Mouse (Mus musculus) G1E (cell line): ENCODE measurements around the gene Fat2. TPM values are rescaled to one million over a fixed set of nuclear protein-coding genes. Genes with fewer than 3 reads are reported as not detected.

Experiments used
- ATAC-seq: 2 replicates; pipeline ENCODE4 v1.8.0; 2016; ENCODE audit warnings: mild to moderate bottlenecking; ENCODE audit not compliant: insufficient number of reproducible peaks, poor library complexity, low FRiP score, severe bottlenecking; ENCODE audit errors: extremely low read depth
- DNase-seq: peaks from one replicate; pipeline ENCODE4 v3.0.0; 2012; ENCODE audit warnings: low spot score
- H3K27me3 ChIP-seq: 2 replicates; pipeline ENCODE4 v1.6.1; 2012; ENCODE audit warnings: mild to moderate bottlenecking, low read length, inconsistent platforms; ENCODE audit not compliant: insufficient read depth
- H3K36me3 ChIP-seq: replicated peaks from 2 replicates; pipeline ENCODE3; 2012; ENCODE audit warnings: mild to moderate bottlenecking, inconsistent platforms
- H3K4me1 ChIP-seq: 2 replicates; pipeline ENCODE4 v1.6.1; 2012; ENCODE audit warnings: low read depth, low read length, inconsistent platforms, mixed read lengths; ENCODE audit not compliant: insufficient read depth
- H3K4me3 ChIP-seq: 2 replicates; pipeline ENCODE4 v1.5.1; 2012; ENCODE audit warnings: low read depth, mild to moderate bottlenecking, inconsistent platforms, low read length, moderate library complexity, mixed read lengths
- H3K9me3 ChIP-seq: replicated peaks from 2 replicates; pipeline ENCODE4 v1.6.1; 2012; ENCODE audit warnings: inconsistent platforms
- CTCF ChIP-seq: IDR thresholded peaks from 2 replicates; pipeline ENCODE4 v1.5.1; 2012; ENCODE audit warnings: low read depth, low read length, inconsistent platforms, mixed read lengths
- GATA1 ChIP-seq: IDR thresholded peaks from 2 replicates; pipeline ENCODE4 v1.6.1; 2012; ENCODE audit warnings: borderline replicate concordance, low read length, inconsistent platforms, mixed read lengths
- GATA2 ChIP-seq: IDR thresholded peaks from 2 replicates; pipeline ENCODE4 v1.6.1; 2012; ENCODE audit warnings: low read depth, low read length, inconsistent platforms, borderline replicate concordance
- POLR2AphosphoS5 ChIP-seq: IDR thresholded peaks from 2 replicates; pipeline ENCODE4 v1.6.1; 2012; ENCODE audit warnings: low read depth, low read length, inconsistent platforms; ENCODE audit not compliant: insufficient replicate concordance
- TAL1 ChIP-seq: conservative IDR thresholded peaks from 2 replicates; pipeline ENCODE4 v1.6.1; 2012; ENCODE audit warnings: low read depth, low read length, inconsistent platforms, mixed read lengths
- polyA plus RNA-seq: library from polyadenylated mRNA; stranded (reverse); fragments of >175 nt; gene quantifications from 2 replicates; pipeline ENCODE4 v1.2.3, GENCODE M21; 2012
- total RNA-seq, 2 experiments: library from RNA; stranded (forward) in 1 of 2; stranded (reverse) in 1 of 2; fragments of 200-1000 nt in 1 of 2; fragments of >200 nt in 1 of 2; fragmentation: Nextera tagmentation in 1 of 2; gene quantifications; 2 replicates each; pipeline ENCODE4 v1.2.3; 2014 to 2017

Gene Fat2
- total and polyA plus RNA-seq, 3 experiments, result 0.11 TPM; not detected in 2

DNA sequence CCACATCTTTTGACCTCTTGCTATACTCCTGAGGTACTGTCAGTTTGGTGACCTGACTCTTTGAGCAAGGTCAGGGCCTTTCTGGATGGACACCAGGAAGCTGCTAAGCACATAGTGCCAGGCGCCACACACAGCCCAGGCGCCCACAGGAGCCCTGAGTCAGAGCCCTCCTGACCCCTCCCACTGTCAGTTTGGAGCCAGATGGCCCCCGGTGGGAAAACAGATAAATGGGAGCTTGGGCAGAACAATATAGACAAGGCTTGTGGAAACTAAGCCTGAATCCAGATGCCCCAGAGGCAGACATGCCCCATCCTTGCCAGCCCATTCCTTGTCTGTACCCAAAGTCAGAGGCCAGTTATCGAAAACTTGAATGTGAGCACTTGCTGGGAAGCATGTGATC lies 101.6 kb downstream of the Fat2 start:
- Histone ChIP-seq H3K27me3 (no peaks in the 10 kb centered on the region), H3K36me3 (peaks cover 48% of the 10 kb centered on the region), H3K4me1 (no peaks in the 10 kb centered on the region), H3K4me3 (no peak overlapping the region), H3K9me3 (no peaks in the 10 kb centered on the region)
- DNase-seq (no peak), ATAC-seq (no peak)
- TF ChIP-seq TAL1 (no peak), GATA1 (no peak), GATA2 (no peak), CTCF (no peak), POLR2AphosphoS5 (no peak)

GRCm38 (mm10) chr11:55234288-55234687 lies 102.1 kb downstream of the Fat2 start:
- H3K9me3 ChIP-seq, result no peaks in the 10 kb centered on the region
- H3K27me3 ChIP-seq, result no peaks in the 10 kb centered on the region
- no peak overlapping the region for H3K4me3 ChIP-seq
- H3K36me3 ChIP-seq, result peaks cover 51% of the 10 kb centered on the region
- no peak for DNase-seq
- no peak for ATAC-seq
- H3K4me1 ChIP-seq, result no peaks in the 10 kb centered on the region
- TF ChIP-seq POLR2AphosphoS5 (no peak), GATA2 (no peak), CTCF (no peak), GATA1 (no peak), TAL1 (no peak)

DNA sequence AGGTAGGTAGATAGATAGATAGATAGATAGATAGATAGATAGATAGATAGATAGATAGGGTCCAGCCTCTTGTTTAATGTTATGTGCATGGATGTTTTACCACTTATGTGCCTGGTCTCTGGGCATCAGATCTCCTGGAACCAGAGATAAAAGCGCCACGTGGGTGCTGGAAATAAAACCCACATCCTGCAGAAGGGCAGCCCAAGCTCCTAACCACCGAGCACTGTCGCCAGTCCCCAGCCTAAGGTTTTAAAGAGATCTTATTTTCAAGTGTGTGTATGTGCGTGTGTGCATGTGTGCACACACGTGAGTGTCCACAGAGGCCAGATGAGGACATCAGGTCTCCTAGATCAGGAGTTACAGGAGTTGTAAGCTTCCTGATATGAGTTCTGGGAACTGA lies 105.3 kb downstream of the Fat2 start:
- Histone ChIP-seq H3K36me3 (peaks cover 74% of the 10 kb centered on the region), H3K9me3 (no peaks in the 10 kb centered on the region), H3K27me3 (no peaks in the 10 kb centered on the region), H3K4me3 (no peak overlapping the region), H3K4me1 (no peaks in the 10 kb centered on the region)
- no peak for TF ChIP-seq GATA2
- TF ChIP-seq GATA1, result no peak
- TF ChIP-seq CTCF, result no peak
- TF ChIP-seq TAL1, result no peak
- no peak for TF ChIP-seq POLR2AphosphoS5
- DNase-seq (no peak), ATAC-seq (no peak)

DNA sequence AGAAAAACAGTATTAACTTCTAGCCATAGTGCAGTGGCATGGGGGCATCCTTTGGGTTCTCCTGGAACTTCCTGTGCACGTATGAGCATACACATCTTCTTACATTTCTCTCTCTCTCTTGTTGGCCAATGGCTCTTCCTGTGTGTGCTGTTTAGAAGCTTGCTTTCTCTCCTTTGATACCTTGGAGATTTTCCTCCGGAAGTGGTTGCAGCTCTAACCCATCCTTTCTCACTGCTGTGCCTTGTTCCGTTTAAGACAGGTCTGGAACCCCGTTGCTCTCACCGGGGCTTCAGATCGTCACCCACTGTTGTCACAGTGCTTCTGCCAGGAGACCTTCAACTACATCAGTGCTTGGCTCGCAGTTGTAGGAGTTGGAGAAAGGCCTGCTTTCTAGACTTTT lies 115.1 kb downstream of the Fat2 start:
- ATAC-seq (no peak), DNase-seq (no peak)
- Histone ChIP-seq H3K4me1 (peaks cover 7% of the 10 kb centered on the region), H3K9me3 (no peaks in the 10 kb centered on the region), H3K36me3 (peaks cover 97% of the 10 kb centered on the region), H3K4me3 (no peak overlapping the region), H3K27me3 (no peaks in the 10 kb centered on the region)
- TF ChIP-seq CTCF, result no peak
- TF ChIP-seq TAL1, result no peak
- TF ChIP-seq POLR2AphosphoS5, result no peak
- no peak for TF ChIP-seq GATA1
- TF ChIP-seq GATA2, result no peak

DNA sequence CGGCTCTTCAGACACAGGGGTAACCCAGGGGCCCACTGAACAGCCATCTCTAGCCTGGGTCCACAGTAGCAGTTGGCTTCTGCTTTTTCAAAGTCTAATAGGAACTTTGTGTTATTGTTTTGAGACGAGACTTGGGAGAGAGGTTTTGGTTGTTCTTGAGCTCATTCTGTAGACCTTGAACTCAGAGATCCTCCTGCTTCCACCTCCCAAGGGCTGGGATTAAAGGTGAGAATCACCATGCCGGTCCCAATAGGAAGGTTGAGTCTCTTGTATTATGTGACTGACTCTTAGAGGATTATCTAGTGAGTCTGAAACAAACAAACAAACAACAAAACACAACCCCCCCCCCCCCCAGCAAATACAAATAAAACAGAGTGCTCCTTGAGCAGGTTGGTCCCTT lies 117.9 kb downstream of the Fat2 start:
- DNase-seq (no peak), ATAC-seq (no peak)
- Histone ChIP-seq H3K4me3 (no peak overlapping the region), H3K27me3 (no peaks in the 10 kb centered on the region), H3K9me3 (no peaks in the 10 kb centered on the region), H3K4me1 (peaks cover 10% of the 10 kb centered on the region), H3K36me3 (peaks cover 95% of the 10 kb centered on the region)
- TF ChIP-seq TAL1 (no peak), CTCF (no peak), GATA2 (no peak), GATA1 (no peak), POLR2AphosphoS5 (no peak)

GRCm38 (mm10) chr11:55217880-55218279 lies 118.5 kb downstream of the Fat2 start:
- Histone ChIP-seq H3K4me1 (peaks cover 11% of the 10 kb centered on the region), H3K9me3 (no peaks in the 10 kb centered on the region), H3K27me3 (no peaks in the 10 kb centered on the region), H3K36me3 (peaks cover 90% of the 10 kb centered on the region), H3K4me3 (no peak overlapping the region)
- no peak for ATAC-seq
- no peak for DNase-seq
- TF ChIP-seq GATA2 (no peak), CTCF (no peak), TAL1 (no peak), GATA1 (no peak), POLR2AphosphoS5 (no peak)

DNA sequence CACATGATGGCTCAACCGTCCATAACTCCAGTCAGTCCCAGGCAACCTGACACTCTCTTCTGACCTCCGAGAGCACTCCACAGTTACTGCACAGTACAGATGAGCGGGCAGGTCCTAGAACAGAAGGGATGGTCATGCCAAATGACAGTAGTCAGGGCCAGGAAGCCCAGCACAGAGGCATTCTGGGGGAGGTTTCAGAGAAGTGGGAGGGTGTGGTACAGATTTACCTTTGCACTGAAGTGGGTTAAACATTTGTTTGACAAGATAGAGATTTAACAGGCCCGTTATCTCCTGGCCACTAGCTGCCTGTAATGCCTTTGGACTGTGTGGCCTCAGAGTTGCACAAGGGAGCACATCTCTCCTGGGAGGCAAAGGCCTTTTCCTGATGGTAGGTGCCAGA lies 118.9 kb downstream of the Fat2 start:
- H3K4me3 ChIP-seq, result no peak overlapping the region
- no peak for TF ChIP-seq POLR2AphosphoS5
- peaks cover 11% of the 10 kb centered on the region for H3K4me1 ChIP-seq
- ATAC-seq (no peak), DNase-seq (no peak)
- no peaks in the 10 kb centered on the region for H3K27me3 ChIP-seq
- peaks cover 89% of the 10 kb centered on the region for H3K36me3 ChIP-seq
- H3K9me3 ChIP-seq, result no peaks in the 10 kb centered on the region
